Mouse (Mus musculus): ENCODE results near the gene Olfr557. TPM values are rescaled to one million over a fixed set of nuclear protein-coding genes. Genes with fewer than 3 reads are reported as not detected.

The Olfr557 gene
- total RNA-seq (2015; ENCODE audit: low replicate concordance) (not detected in 2 replicates), total RNA-seq (2017; ENCODE audit: low replicate concordance) (not detected in 2 replicates)

DNA sequence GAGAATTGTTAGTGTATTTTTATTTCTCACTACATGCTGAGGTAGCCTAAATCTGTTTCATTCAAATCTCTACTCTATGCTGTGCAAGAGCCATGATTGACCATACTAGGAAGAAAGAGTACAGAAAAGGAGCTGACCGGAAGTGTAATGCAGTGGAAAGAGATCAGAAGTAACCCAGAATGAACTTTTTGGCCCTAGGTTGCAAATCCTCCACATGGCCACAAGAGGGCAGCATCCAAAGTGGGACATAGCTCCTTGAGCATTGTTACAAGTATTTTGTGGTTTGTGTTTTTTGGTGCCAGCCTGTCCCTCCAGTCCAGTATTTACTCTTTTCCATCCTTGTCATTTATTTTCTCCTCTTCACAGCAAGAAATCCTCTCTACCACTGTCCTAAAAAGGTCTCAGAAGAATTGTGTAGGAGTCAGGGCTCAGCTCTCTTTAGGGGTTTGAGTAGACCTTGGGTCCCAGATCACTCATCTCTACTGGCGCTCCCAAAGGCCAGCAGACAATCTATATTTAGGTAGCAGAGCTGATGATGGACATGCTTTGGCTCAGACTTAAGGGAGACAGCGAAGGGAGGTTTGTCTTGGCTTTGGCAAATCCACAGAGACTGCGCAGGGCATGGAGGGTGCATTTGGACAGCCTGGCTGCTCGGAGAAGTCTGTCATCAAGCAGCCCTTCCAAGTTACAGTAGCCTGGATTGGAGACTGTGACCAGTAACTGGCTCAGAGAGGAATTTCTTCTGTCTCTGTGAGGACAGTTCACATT is at the start of gene Olfr557:
Gene Olfr557 (plus strand): TSS at position 553 of the 768 bp plus-strand sequence.
- ATAC-seq (replicated peaks; ENCODE audit: low FRiP score, poor library complexity, severe bottlenecking) = 0 out of 2 replicates have a peak, but pooled peaks have one; percentile 74

DNA sequence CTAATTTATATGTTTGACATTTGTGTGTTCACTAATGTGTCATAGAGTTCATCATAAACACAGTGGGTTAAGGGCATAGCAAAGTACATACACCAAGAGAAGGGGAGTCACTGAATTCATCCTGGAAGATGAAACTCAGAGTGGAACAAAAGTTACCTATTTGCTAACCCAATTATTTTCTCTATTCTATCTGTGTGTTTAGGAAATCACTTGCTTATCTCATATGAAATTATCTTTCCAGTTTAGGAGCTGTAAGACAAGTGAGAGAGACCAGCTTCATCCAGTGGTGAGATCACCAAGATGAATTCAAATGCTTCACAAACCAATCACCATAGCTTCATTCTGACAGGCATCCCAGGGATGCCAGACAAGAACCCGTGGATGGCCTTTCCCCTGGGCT is 37.2 kb upstream of the Olfr557 start, which contains the start of gene Olfr555:
Gene Olfr555 (plus strand): TSS at position 301 of the 400 bp plus-strand sequence.
- no peak for ATAC-seq (replicated peaks; ENCODE audit: low FRiP score, poor library complexity, severe bottlenecking)

DNA sequence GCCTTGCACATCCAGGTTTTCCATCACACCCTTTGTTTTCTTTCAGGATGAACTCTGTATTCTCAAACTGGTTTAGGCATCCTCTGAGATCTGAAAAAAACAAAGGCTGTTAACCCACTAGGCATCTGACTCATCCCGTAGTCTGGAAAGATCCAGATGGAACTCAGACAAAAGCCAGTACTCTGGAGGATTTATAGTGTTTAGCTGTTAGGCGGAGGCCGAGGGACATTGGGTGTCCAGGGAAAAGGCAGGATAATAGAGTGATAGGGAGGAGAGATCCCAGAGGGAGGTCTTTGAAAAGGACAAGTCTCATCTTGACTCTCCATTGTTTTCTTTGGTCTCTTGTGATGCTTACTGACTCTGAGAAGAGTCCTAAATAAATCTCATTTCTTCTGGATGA is 31.1 kb upstream of the Olfr557 start, which contains the start of gene Olfr556:
Gene Olfr556 (plus strand): TSS at position 301 of the 400 bp plus-strand sequence.
- no peak for ATAC-seq (replicated peaks; ENCODE audit: low FRiP score, poor library complexity, severe bottlenecking)

DNA sequence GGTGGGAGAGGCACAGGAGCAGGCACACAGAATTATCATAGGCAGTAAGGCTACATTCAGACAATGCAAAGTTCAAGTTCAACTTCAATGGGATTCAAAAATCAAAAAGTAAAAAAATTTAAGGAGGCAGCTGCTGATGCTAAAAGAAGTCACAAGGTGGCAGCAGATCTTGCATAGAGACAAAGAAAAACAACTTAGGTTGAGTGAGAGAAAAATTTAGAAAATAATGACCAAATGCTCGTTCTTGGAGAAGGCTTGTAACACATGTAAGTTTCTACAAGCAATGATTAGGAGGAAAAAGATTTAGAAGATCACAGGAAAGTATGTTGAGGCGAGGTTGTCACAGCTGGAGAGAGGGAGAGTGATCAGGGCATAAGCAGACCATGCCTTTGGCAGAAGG is 30.3 kb upstream of the Olfr557 start:
- ATAC-seq (replicated peaks; ENCODE audit: low FRiP score, poor library complexity, severe bottlenecking) = no peak

DNA sequence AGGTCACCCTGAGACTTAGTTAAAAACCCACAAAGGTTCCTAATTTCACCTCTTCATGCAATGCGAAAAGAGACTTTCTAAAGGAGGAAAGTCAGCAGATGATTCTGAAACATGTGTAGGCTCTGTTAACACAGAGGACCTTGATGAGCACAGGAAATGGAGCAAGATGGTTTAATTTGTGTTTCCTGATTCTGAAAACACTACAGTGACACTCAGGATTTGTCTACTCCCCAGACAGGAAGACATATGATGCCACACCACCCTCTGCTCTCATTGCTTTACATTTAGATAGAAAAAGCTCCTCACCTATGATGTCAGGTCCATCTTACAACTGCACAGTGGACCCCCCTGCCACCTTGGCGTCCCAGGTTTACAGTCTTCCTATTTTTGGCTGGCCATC is 19.5 kb upstream of the Olfr557 start:
- ATAC-seq (replicated peaks; ENCODE audit: low FRiP score, poor library complexity, severe bottlenecking) = no peak

DNA sequence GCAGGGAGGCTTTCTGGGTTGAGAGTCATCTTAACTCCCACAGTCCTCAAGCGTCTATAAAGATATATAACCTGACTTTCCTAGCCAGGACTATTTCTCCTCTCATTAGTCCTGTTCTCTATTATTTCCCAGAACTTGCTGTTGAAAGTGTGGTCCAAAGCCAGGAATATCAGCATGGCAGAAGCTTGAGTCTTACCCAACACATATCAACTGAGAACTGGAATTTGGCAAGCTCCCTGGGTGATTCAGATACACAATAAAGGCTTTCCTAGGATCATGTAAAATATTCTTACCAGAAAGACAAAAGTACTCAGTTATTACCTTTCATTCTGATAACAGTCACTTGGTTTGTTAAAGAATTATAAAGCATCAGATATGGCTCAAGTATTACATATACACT is 13.8 kb upstream of the Olfr557 start:
- no peak for ATAC-seq (replicated peaks; ENCODE audit: low FRiP score, poor library complexity, severe bottlenecking)

DNA sequence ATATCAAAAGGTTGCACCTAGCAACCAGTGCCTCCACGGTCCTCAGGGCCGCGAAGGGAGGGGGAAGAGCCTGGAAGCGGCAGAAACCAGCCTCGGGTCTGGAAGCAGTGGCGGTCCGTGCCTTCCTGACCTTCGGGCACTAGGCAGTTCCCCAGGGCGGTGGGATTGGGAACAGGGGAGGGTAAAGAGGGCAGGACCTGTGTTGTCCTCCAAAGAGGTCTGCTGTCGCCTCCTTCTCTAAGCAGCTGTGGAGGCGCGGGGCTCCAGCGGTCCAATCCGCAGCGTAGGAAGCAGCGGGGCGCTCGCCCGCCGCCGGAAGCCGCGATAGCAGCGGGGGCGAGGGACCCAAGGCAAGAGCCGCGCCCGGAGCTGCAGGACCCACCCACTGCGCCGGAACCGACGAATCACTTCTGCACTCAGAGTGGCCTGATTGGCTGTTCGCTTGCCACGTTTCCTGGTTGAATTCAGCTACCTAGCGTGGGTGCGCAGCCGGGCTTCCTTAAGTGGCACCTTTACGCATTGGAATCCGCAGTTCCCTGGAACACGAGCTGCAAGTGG is 8.7 kb upstream of the Olfr557 start, which contains the start of gene Trim68:
Gene Trim68 (minus strand): TSS at position 384 of the 558 bp plus-strand sequence.
- ATAC-seq (replicated peaks; ENCODE audit: low FRiP score, poor library complexity, severe bottlenecking) = peak; percentile 60; the same call in 1 of the 2 replicates

DNA sequence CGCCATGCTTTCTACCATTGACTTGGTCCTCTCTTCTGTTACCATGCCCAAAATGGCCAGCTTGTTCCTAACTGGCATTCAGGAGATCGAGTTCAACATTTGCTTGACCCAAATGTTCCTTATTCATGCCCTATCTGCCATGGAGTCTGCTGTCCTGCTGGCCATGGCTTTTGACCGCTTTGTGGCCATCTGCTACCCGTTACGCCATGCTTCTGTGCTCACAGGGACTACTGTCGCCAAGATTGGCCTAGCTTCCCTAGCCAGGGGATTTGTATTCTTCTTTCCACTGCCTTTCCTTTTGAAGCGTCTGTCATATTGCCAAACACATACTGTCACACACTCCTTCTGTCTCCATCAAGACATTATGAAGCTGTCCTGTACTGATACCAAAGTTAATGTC is 2.8 kb downstream of the Olfr557 start:
- no peak for ATAC-seq (replicated peaks; ENCODE audit: low FRiP score, poor library complexity, severe bottlenecking)

DNA sequence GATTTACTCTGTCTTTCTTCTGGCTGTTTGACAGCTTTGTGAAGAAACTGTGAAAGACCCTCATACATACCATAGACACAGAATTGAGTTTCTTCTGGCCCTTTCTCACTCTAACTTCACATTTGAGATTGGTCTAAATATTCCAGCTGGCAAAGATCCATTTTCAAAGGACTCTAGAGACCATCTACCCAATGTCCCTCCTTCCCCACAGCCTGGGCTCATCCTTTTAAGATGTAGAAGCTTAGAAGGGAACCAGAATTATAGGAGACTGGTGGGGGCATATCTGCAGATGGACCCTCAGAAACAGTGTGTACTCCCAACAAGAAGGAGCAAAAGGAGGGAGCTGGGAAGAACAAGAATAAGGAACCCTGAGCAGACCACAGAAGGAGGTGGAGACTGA is 6.2 kb downstream of the Olfr557 start, which contains the start of gene Olfr558:
Gene Olfr558 (plus strand): TSS at position 301 of the 400 bp plus-strand sequence.
- no peak for ATAC-seq (replicated peaks; ENCODE audit: low FRiP score, poor library complexity, severe bottlenecking)

DNA sequence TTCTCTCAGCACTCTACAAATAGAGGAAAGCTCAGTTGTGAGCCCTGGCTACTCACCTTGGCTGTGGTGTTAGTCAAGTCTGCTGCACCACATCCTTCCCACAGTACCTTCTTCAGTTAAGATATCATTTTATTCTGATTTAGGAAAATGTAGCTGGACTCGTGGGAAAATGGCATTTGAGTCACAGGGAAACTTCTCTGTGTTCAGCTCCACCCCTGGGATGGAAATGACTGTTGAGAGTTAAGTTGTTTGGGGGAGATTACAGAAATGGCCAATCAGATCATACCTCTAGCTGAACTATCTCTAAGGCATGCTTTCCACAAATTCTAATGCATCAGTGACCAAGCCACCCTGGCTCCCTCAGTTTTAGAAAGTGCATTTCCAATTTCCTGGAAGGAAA is 23.3 kb downstream of the Olfr557 start, which contains the start of gene Olfr33:
Gene Olfr33 (minus strand): TSS at position 101 of the 400 bp plus-strand sequence.
- no peak for ATAC-seq (replicated peaks; ENCODE audit: low FRiP score, poor library complexity, severe bottlenecking)

DNA sequence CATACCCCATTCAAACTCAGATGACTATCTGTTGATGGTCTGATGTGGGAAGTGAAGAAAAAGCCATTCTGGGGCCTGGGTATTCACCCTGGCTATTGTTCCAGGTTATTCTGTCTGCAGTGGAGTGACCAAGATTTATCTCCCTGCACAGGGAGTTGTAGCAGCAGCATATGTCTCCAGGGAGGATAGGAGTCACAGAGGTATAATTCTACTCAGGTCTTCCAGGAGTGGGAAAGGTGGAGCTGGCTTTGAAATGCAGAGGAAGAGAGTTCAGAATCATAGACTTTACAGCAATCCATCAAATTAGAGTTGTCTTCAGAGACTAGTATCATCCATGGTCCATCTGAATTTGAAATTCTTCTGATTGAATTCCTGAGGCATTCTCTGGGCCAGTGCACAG is 31.7 kb downstream of the Olfr557 start, which contains the start of gene Olfr559:
Gene Olfr559 (minus strand): TSS at position 101 of the 400 bp plus-strand sequence.
- no peak for ATAC-seq (replicated peaks; ENCODE audit: low FRiP score, poor library complexity, severe bottlenecking)

DNA sequence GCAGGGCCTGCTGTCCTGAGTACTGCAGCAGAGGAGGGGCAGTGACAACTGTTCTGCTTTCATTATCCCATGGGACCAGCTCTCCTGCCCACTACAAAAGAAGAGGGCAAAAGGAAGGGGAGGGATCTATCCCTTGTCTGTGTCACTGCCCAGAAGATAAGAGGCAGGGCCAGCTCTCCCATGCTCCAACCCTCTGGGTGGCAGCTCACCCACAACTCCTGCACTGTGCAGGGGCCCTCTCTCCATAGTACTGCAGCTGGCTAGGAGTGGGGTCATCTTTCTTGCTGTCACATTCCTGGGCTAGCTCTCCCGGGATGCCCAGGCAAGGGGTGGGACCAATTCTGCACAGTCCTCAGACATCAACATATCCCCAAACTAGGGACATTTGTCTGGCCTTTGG is 38.1 kb downstream of the Olfr557 start:
- no peak for ATAC-seq (replicated peaks; ENCODE audit: low FRiP score, poor library complexity, severe bottlenecking)

DNA sequence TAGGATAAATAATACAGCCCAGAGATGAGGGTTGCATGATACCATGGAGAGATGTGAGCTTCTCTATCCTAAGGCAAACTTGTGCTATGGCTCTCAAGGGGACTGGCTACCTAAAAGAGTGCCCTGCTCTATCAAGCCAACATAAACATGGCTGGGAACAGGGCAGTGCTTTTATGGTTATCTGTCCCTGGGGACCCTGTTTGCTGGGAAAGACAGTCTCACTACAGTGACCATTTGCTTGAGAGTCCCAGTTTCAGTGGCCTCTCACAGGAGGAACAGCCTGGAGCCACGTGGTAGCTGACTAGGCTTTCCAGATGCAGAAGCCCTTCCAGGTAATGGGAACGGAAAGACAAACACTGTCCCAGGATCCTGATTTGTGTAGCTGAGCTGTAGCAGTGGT is 42.0 kb downstream of the Olfr557 start:
- ATAC-seq (replicated peaks; ENCODE audit: low FRiP score, poor library complexity, severe bottlenecking) = no peak

Other genes starting within 250 kb of the Olfr557 start
- not detected in 2 replicates for gene Olfr543, start 214.2 kb upstream of the Olfr557 start, total RNA-seq (2015; ENCODE audit: low replicate concordance)
- gene Olfr543, start 214.2 kb upstream of the Olfr557 start, total RNA-seq (2017; ENCODE audit: low replicate concordance) = not detected in 2 replicates
- not detected in 2 replicates for gene Olfr544, start 207.6 kb upstream of the Olfr557 start, total RNA-seq (2015; ENCODE audit: low replicate concordance)
- not detected in 2 replicates for gene Olfr544, start 207.6 kb upstream of the Olfr557 start, total RNA-seq (2017; ENCODE audit: low replicate concordance)
- not detected in 2 replicates for gene Olfr545, start 196.3 kb upstream of the Olfr557 start, total RNA-seq (2015; ENCODE audit: low replicate concordance)
- not detected in 2 replicates for gene Olfr545, start 196.3 kb upstream of the Olfr557 start, total RNA-seq (2017; ENCODE audit: low replicate concordance)
- not detected in 2 replicates for gene Olfr547, start 161.2 kb upstream of the Olfr557 start, total RNA-seq (2015; ENCODE audit: low replicate concordance)
- gene Olfr547, start 161.2 kb upstream of the Olfr557 start, total RNA-seq (2017; ENCODE audit: low replicate concordance) = not detected in 2 replicates
- gene Olfr548-ps1, start 155.0 kb upstream of the Olfr557 start, total RNA-seq (2015; ENCODE audit: low replicate concordance) = not detected in 2 replicates
- not detected in 2 replicates for gene Olfr548-ps1, start 155.0 kb upstream of the Olfr557 start, total RNA-seq (2017; ENCODE audit: low replicate concordance)
- not detected in 2 replicates for gene Olfr549, start 146.0 kb upstream of the Olfr557 start, total RNA-seq (2015; ENCODE audit: low replicate concordance)
- not detected in 2 replicates for gene Olfr549, start 146.0 kb upstream of the Olfr557 start, total RNA-seq (2017; ENCODE audit: low replicate concordance)
- 6.9 and 25.9 TPM in 2 replicates for gene Trim21, start 130.4 kb upstream of the Olfr557 start, total RNA-seq (2015; ENCODE audit: low replicate concordance)
- 37.5 and 50.2 TPM in 2 replicates for gene Trim21, start 130.4 kb upstream of the Olfr557 start, total RNA-seq (2017; ENCODE audit: low replicate concordance)
- not detected in 2 replicates for gene Olfr550, start 124.5 kb upstream of the Olfr557 start, total RNA-seq (2015; ENCODE audit: low replicate concordance)
- gene Olfr550, start 124.5 kb upstream of the Olfr557 start, total RNA-seq (2017; ENCODE audit: low replicate concordance) = not detected in 2 replicates
- gene Olfr551, start 104.0 kb upstream of the Olfr557 start, total RNA-seq (2015; ENCODE audit: low replicate concordance) = not detected in 2 replicates
- not detected in 2 replicates for gene Olfr551, start 104.0 kb upstream of the Olfr557 start, total RNA-seq (2017; ENCODE audit: low replicate concordance)
- gene Olfr552, start 98.1 kb upstream of the Olfr557 start, total RNA-seq (2015; ENCODE audit: low replicate concordance) = not detected in 2 replicates
- not detected in 2 replicates for gene Olfr552, start 98.1 kb upstream of the Olfr557 start, total RNA-seq (2017; ENCODE audit: low replicate concordance)
- not detected in 2 replicates for gene Olfr553, start 77.7 kb upstream of the Olfr557 start, total RNA-seq (2015; ENCODE audit: low replicate concordance)
- not detected in 2 replicates for gene Olfr553, start 77.7 kb upstream of the Olfr557 start, total RNA-seq (2017; ENCODE audit: low replicate concordance)
- gene Olfr554, start 57.5 kb upstream of the Olfr557 start, total RNA-seq (2015; ENCODE audit: low replicate concordance) = not detected in 2 replicates
- gene Olfr554, start 57.5 kb upstream of the Olfr557 start, total RNA-seq (2017; ENCODE audit: low replicate concordance) = not detected in 2 replicates
- not detected in 2 replicates for gene Olfr555, start 37.1 kb upstream of the Olfr557 start, total RNA-seq (2015; ENCODE audit: low replicate concordance)
- not detected in 2 replicates for gene Olfr555, start 37.1 kb upstream of the Olfr557 start, total RNA-seq (2017; ENCODE audit: low replicate concordance)
- not detected in 2 replicates for gene Olfr556, start 31.0 kb upstream of the Olfr557 start, total RNA-seq (2015; ENCODE audit: low replicate concordance)
- not detected in 2 replicates for gene Olfr556, start 31.0 kb upstream of the Olfr557 start, total RNA-seq (2017; ENCODE audit: low replicate concordance)
- not detected in 2 replicates for gene Trim68, start 8.6 kb upstream of the Olfr557 start, total RNA-seq (2015; ENCODE audit: low replicate concordance)
- 0.51 TPM in 1 of 2 replicates, not detected in the other for gene Trim68, start 8.6 kb upstream of the Olfr557 start, total RNA-seq (2017; ENCODE audit: low replicate concordance)
- gene Olfr558, start 6.3 kb downstream of the Olfr557 start, total RNA-seq (2015; ENCODE audit: low replicate concordance) = not detected in 2 replicates
- not detected in 2 replicates for gene Olfr558, start 6.3 kb downstream of the Olfr557 start, total RNA-seq (2017; ENCODE audit: low replicate concordance)
- gene Olfr33, start 23.2 kb downstream of the Olfr557 start, total RNA-seq (2015; ENCODE audit: low replicate concordance) = not detected in 2 replicates
- not detected in 2 replicates for gene Olfr33, start 23.2 kb downstream of the Olfr557 start, total RNA-seq (2017; ENCODE audit: low replicate concordance)
- gene Olfr559, start 31.6 kb downstream of the Olfr557 start, total RNA-seq (2015; ENCODE audit: low replicate concordance) = not detected in 2 replicates
- gene Olfr559, start 31.6 kb downstream of the Olfr557 start, total RNA-seq (2017; ENCODE audit: low replicate concordance) = not detected in 2 replicates
- gene Olfr560, start 63.5 kb downstream of the Olfr557 start, total RNA-seq (2015; ENCODE audit: low replicate concordance) = not detected in 2 replicates
- gene Olfr560, start 63.5 kb downstream of the Olfr557 start, total RNA-seq (2017; ENCODE audit: low replicate concordance) = not detected in 2 replicates
- gene Olfr78, start 63.6 kb downstream of the Olfr557 start, total RNA-seq (2015; ENCODE audit: low replicate concordance) = not detected in 2 replicates
- gene Olfr78, start 63.6 kb downstream of the Olfr557 start, total RNA-seq (2017; ENCODE audit: low replicate concordance) = not detected in 2 replicates
- gene Olfr561, start 75.3 kb downstream of the Olfr557 start, total RNA-seq (2015; ENCODE audit: low replicate concordance) = not detected in 2 replicates
- not detected in 2 replicates for gene Olfr561, start 75.3 kb downstream of the Olfr557 start, total RNA-seq (2017; ENCODE audit: low replicate concordance)
- gene Olfr564, start 107.6 kb downstream of the Olfr557 start, total RNA-seq (2015; ENCODE audit: low replicate concordance) = not detected in 2 replicates
- gene Olfr564, start 107.6 kb downstream of the Olfr557 start, total RNA-seq (2017; ENCODE audit: low replicate concordance) = not detected in 2 replicates
- not detected in 2 replicates for gene Olfr566, start 162.9 kb downstream of the Olfr557 start, total RNA-seq (2015; ENCODE audit: low replicate concordance)
- 0.77 TPM in 1 of 2 replicates, not detected in the other for gene Olfr566, start 162.9 kb downstream of the Olfr557 start, total RNA-seq (2017; ENCODE audit: low replicate concordance)
- not detected in 2 replicates for gene Olfr568, start 181.2 kb downstream of the Olfr557 start, total RNA-seq (2015; ENCODE audit: low replicate concordance)
- gene Olfr568, start 181.2 kb downstream of the Olfr557 start, total RNA-seq (2017; ENCODE audit: low replicate concordance) = not detected in 2 replicates
- gene Olfr569, start 195.0 kb downstream of the Olfr557 start, total RNA-seq (2015; ENCODE audit: low replicate concordance) = not detected in 2 replicates
- not detected in 2 replicates for gene Olfr569, start 195.0 kb downstream of the Olfr557 start, total RNA-seq (2017; ENCODE audit: low replicate concordance)
- gene Olfr570, start 198.7 kb downstream of the Olfr557 start, total RNA-seq (2015; ENCODE audit: low replicate concordance) = not detected in 2 replicates
- not detected in 2 replicates for gene Olfr570, start 198.7 kb downstream of the Olfr557 start, total RNA-seq (2017; ENCODE audit: low replicate concordance)
- not detected in 2 replicates for gene Olfr571, start 221.6 kb downstream of the Olfr557 start, total RNA-seq (2015; ENCODE audit: low replicate concordance)
- not detected in 2 replicates for gene Olfr571, start 221.6 kb downstream of the Olfr557 start, total RNA-seq (2017; ENCODE audit: low replicate concordance)
- gene Olfr572, start 228.5 kb downstream of the Olfr557 start, total RNA-seq (2015; ENCODE audit: low replicate concordance) = not detected in 2 replicates
- not detected in 2 replicates for gene Olfr572, start 228.5 kb downstream of the Olfr557 start, total RNA-seq (2017; ENCODE audit: low replicate concordance)
- not detected in 2 replicates for gene Olfr573-ps1, start 246.7 kb downstream of the Olfr557 start, total RNA-seq (2015; ENCODE audit: low replicate concordance)
- not detected in 2 replicates for gene Olfr573-ps1, start 246.7 kb downstream of the Olfr557 start, total RNA-seq (2017; ENCODE audit: low replicate concordance)

Data from erythroblast, adult 5-6 weeks (primary cell).